Mouse (Mus musculus) heart, postnatal 0 days (tissue): ENCODE results near the gene Prkch.

Experiments used
- CTCF ChIP-seq: IDR thresholded peaks from 2 replicates; pipeline ENCODE4 v1.5.1; 2016; ENCODE audit warnings: antibody characterized with exemption, control low read depth, low read depth
- EP300 ChIP-seq: IDR thresholded peaks from 2 replicates; pipeline ENCODE4 v1.6.1; 2016; ENCODE audit warnings: antibody characterized with exemption, low read depth

DNA sequence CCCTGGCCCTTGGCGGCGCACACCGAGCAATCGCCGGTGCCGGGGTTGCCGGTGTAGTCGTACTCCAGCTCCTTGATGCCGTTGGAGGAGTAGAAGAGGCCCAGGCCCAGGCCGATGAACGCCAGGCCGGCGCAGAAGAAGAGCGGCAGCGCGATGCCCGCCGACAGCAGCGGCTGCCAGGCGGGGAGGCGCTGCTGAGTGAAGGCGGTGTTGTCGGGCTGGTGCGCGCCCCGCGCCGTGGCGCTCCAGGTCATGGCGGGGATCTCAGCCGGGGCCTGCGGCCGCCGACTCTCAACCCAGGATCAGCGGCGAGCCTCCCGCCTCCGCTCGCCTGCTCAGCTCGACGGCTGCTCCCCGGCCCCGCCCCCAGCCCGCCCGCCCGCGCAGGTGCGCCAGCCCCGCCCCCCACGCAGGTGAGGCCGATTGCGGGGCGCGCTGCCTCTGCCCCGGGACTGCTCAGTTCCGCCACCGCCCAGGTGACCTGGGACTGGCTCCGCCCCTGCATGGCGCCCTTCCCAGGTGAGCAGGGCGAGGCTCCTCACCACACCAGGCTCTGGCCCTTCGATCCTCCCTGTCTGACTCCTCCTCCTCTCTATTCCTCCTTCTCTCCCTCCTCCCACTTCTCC is 38.4 kb upstream of the Prkch start, which contains the start of gene Tmem30b:
- TF ChIP-seq EP300 = no peak
- TF ChIP-seq CTCF = no peak
